Mouse (Mus musculus) spleen, postnatal 14 days (tissue): ENCODE results near the gene Padi6.
A peak's percentile ranks its signal among the peaks of the same experiment; 100 is the strongest.

Experiments used
- DNase-seq, 2 experiments: peaks; one replicate each; pipeline ENCODE4 v3.0.0; 2021 to 2022; ENCODE audit warnings: low spot score in 2 of 2

Padi6 gene

DNA sequence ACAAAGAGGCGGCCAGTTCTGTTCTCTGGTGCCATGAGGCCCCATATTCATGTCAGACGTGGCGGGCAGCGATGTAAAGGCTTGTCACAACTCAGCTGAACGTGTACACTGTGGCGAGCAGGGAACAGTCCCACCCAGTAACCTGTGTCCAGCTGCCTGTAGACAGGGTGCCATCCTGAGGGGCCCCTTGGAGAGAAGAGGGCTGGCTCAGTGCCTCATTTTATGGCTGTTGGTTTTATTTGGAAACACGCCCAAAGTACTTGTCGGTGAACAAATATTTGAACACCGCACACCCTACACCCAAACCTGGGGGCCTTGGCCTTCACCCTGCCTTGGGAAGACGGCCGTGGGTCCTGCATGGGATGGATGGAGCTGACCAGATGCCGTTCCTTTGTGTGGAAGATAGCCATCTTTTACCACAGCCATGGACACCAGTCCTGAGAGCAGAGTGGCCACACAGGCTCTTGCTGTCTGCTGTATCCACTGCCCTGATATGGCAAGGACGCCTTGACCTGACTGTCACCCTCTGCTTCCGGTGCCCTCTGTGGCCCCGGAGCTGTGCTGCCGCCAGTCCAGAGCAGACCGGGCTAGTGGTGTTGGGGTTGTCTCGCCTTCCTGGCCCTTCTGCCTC is 34.0 kb downstream of the Padi6 start:
- DNase-seq: no peak

DNA sequence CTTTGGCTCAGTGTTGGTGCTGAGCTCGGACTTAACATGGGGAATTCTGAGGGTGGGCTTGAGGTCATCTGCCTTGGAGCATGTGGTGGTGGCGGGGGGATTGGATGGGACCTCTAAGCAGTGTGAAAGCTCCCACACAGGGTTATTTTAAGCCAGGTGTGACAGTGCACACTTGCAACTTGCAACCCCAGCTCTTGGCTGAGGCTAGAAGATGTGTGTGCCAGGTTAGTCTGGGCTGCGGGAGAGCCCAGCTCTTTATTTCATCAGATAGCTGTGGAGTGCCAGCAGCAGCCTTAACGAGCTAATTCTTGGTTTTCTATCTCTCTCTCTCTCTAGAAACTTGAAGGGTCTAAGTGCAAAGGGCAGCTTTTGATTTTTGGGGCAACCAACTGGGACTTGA is 34.8 kb downstream of the Padi6 start:
- no peak for DNase-seq

DNA sequence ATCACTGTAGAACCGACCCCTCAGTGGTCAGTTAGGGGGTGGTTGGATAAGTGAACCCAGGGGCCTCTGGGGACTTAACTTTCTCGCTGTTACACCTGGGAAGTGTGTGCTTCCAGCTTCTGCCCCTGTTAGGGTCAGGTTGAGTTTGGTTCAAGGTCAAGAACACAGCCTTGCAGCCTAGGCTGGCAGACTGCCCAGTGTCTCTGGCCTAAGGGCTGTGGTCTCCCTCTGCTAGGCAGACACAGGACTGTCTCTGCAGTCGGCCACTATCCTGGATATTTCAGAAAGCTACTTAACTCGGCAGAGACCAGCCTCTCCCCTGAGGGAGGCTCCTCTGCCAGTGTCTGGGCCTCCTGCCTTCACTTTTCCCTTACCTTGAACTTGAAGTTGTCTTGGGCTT is 38.3 kb downstream of the Padi6 start:
- no peak for DNase-seq

DNA sequence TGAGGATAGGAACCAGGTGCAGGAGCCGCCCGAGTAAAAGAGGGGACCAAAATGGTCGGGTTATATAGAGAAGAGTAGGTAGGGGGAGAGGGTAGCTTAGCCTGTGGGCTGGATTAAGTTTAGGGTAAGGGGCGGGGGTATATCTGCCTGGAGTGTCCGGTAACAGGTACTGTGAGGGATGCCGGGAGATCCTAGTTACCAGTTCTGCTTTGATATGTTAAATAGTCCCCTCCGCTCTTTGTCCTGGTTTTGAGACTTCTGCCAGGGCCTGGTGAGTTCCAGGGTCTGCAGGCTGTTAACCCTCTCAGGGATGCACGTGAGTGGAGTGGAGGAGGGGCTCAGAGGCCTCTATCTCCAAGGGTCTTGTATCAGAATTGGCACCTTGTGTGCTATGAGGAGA is 38.8 kb downstream of the Padi6 start:
- no peak for DNase-seq

DNA sequence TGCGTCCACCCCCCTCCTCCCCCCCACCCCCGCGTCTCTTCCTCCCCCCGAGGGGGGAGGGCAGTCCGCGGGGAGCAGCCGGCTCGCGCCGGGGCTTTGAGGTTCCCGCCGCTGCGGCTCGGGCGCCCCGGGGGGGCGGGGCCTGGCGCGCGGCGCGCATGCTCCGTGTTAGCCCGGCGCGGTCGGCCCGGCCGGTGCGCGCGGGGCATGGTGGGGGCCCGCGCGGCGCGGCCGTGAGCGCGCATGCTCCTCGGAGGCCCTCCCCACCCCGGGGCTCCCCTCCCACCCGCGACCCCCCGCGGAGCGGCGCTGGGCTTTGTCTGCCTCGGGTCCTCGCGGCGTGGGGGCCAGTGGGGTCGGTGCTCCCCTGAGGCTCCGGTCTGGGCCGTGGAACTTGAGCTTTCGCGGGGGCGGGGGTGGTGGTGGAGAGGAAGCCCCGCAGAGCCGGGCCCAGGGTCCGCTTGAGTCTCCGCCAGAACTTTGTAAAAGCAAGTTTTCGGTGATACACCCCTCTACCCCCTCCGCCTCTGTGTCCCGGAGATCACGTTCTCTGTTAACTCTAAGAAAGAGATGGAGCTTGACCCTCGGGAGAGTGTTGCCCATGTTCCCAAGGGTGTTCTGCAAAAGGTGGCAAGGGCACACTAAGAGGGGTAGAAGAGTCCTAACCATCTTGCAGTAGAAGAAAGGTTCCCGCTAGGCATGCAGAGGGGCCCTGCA is 39.7 kb downstream of the Padi6 start:
- DNase-seq: peak; percentile 81 to 82

DNA sequence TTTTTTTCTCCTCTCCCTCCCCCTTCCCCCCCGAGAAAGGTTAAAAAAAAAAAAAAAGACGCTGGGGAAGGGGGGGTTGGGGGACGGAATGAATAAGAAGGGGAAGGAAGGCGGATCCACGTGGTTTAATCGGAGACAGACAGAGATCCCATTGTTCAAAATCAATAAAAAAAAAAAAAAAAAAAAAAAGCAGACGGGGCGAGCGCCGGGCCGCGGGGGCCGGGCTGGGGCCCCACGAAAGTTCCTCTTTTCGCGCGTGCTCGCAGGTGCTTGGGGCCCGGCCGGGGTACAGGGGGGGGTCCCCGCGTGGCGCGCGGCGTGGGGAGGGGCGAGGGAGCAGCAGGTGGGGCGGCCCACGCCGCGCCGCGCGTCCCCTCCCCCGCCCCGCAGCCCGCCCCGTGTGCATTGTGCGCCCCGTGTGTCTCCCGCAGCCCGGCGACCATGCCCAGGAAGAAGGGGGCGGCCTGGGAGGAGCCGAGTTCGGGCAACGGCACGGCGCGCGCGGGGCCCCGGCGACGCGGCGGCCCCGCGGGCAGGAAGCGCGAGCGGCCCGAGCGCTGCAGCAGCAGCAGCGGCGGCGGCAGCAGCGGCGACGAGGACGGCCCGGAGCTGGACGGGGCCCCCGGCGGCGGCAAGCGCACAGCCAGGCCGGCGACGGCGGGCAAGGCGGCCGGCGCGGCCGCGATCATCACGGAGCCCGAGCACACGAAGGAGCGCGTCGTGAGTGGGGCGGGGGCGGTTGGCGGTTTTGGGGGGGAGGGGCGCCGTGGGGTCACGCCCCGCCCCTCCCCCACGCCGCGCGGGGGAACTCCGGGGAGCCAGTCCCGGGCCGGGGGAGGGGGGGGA is 40.5 kb downstream of the Padi6 start:
- peak; percentile 33 to 50 for DNase-seq

GRCm38 (mm10) chr4:140701049-140701715 is 41.3 kb downstream of the Padi6 start:
- DNase-seq: peak; percentile 67 to 81

DNA sequence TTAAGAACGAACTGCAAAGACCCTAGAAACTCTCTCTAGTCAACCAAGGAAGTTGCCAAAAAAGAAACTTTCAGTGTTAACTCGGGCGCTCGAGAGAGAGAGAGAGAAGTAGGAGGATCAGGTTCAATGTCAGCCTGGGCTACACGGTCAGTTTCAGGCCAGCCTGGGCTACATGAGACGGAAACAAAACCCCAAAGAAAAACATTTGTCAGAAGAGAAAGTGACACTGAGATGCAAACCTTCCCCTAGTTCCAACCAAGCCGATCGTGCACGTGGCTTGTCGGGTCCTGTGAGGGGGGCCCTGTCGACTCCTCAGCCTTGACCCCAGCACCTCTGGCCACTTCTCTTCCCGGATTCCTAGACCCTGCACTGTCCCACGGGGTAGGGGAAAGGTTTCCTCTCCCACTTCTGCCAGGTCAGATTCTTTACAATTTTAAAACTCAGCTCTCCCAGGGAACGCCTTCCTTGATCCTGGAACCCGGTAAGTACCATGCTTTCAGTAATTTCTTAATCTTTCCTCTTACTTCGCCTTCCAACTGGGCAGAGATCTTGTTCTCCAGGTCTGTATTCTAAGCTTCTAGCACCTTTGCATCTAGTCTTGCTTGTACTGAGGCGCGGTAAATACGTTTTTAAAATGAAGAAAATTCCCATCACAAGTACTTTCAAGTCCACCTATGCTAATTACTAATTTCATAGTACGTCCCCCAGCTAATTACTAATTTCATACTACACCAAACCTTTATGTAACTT is 42.0 kb downstream of the Padi6 start, which contains the start of gene Rcc2:
TSS of gene Rcc2 (plus strand) at position 273 of the 750 bp plus-strand sequence.
- DNase-seq: no peak

- peak; percentile 59 to 65 for DNase-seq
Observed at GRCm38 (mm10) chr4:140699441-140700127, 42.9 kb downstream of the Padi6 start.

- no peak for DNase-seq
Observed at GRCm38 (mm10) chr4:140695675-140696585, 46.5 kb downstream of the Padi6 start.

DNA sequence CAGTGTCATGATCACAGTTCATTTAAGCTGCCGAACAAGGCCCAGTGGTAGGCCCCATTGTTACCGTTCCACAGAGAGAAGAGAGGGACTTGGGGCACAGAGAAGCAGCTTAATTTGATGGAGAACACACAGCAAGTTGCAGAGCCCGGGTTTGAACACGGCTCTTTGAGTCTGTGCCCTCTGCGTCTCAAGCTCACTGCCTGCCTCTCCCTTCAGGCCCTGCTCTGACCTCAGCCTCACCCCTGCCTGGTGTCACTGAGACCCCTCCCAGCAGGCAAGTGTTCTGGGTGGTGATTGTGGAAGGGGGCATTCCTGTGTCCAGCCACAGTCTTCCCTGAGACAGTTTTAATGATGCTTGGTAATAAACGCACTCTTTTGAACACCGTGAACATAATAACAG is 47.3 kb downstream of the Padi6 start:
- DNase-seq: no peak

GRCm38 (mm10) chr4:140694551-140695060 is 47.8 kb downstream of the Padi6 start:
- DNase-seq: no peak

GRCm38 (mm10) chr4:140693513-140693912 is 48.9 kb downstream of the Padi6 start:
- no peak for DNase-seq

GRCm38 (mm10) chr4:140691481-140691880 is 51.0 kb downstream of the Padi6 start:
- no peak for DNase-seq

- no peak for DNase-seq
Observed at GRCm38 (mm10) chr4:140689873-140690655, 52.4 kb downstream of the Padi6 start.

DNA sequence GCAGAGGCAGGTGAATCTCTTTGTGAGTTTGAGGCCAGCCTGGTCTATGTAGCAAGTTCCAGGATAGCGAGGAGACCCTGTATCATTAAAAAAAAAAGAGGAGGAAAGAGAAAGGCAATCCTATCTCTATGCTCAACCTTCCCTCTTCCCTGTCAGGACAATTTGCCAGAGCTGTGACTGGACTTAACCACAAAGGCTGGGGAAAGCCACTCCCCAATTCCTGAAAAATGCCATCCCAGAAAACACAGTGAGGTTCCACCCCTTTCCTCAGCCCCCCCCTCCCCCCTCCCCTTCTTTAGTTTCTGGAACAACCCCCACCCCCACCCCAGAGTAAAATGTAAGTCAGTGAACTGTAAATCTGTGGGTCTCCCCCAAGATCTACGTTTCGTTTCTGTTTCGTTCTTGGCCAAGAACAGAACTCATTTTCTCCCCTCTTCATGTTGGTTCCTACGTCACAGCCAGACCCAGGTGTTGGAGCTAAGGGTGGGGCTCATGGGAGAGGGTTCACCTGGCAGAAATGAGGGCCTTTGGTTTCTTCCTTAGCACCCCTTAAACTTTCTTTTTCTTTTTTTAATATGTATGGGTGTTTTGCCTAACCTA is 53.5 kb downstream of the Padi6 start:
- no peak for DNase-seq

GRCm38 (mm10) chr4:140688044-140688825 is 54.2 kb downstream of the Padi6 start:
- DNase-seq: no peak
